Mouse (Mus musculus) myocyte (in vitro differentiated cells): ENCODE results near the gene Tmsb4x.

Experiments used
- CEBPB ChIP-seq: IDR thresholded peaks from 2 replicates; pipeline ENCODE4 v1.6.1; 2011; ENCODE audit warnings: mild to moderate bottlenecking, moderate library complexity; ENCODE audit not compliant: poor library complexity, insufficient read depth, severe bottlenecking
- POLR2A ChIP-seq: IDR thresholded peaks from one replicate; pipeline ENCODE4 v1.6.1; 2011; ENCODE audit warnings: low read depth, mild to moderate bottlenecking, control low read depth, moderate library complexity; ENCODE audit not compliant: insufficient read length
- SRF ChIP-seq: IDR thresholded peaks from one replicate; pipeline ENCODE4 v1.6.1; 2011; ENCODE audit warnings: low read depth; ENCODE audit not compliant: control insufficient read depth, insufficient read length
- TCF12 ChIP-seq: IDR thresholded peaks from one replicate; pipeline ENCODE4 v1.6.1; 2011; ENCODE audit warnings: mild to moderate bottlenecking, control low read depth; ENCODE audit not compliant: poor library complexity, insufficient read depth, severe bottlenecking

DNA sequence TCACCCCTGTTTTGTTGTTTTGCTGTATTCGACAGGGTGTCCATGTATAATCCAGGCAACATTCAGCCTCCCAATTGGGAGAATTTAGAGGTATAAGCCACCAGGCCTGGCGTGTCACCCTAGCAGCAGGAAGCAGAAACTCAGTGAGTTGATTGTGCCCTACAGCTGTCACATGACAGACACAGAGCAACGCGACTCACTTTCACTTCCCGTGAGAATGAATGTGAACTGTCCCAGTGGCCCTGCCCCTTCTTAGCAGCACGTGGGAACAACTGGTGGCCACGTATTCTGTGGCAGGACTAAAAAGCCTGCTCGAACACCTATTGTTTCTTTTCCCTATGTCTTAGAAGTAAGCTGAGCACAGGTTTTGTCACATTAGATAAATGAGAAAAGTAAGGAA, 22.0 kb upstream of the Tmsb4x start:
- TF ChIP-seq POLR2A: no peak
- no peak for TF ChIP-seq TCF12
- TF ChIP-seq CEBPB: no peak
- TF ChIP-seq SRF: no peak
